ENCODE assay signal across 13 mouse cellular contexts in genomic region chr12:104990741-104991454, GRCm38 (mm10). TPM values are rescaled to one million over a fixed set of nuclear protein-coding genes. Genes with fewer than 3 reads are reported as not detected.
DNase-seq lines count a peak whose midpoint lies in the region; ATAC-seq lines count a peak whose summit lies in the region.
"Had no signal": no experiment of that assay in that cellular context is flagged by ENCODE, and none has a peak within 500 bp of the region (broad histone marks: within the 10 kb centered on the region; RNA-seq: fewer than 3 reads in every experiment).

No protein-coding gene starts in this region.

- 76% methylated on average over 13 of the region's 13 CpGs for WGBS in heart, embryonic 12.5 days
- 83% methylated on average over 13 of the region's 13 CpGs for WGBS in kidney, embryonic 14.5 days

- no peak overlapping the region for H3K4me3 ChIP-seq in heart, embryonic 12.5 days
- H3K4me3 ChIP-seq in kidney, embryonic 14.5 days (ENCODE audit: low read length): no peak overlapping the region
- H3K4me3 ChIP-seq: forebrain, embryonic 10.5 days; midbrain, embryonic 13.5 days had no signal

- H3K27ac ChIP-seq in heart, embryonic 12.5 days (ENCODE audit: poor library complexity, severe bottlenecking): no peak overlapping the region
- no peak overlapping the region for H3K27ac ChIP-seq in kidney, embryonic 14.5 days (ENCODE audit: low read depth, low read length)
- H3K27ac ChIP-seq: forebrain, embryonic 10.5 days; midbrain, embryonic 13.5 days had no signal

- no peaks in the 10 kb centered on the region for H3K36me3 ChIP-seq in heart, embryonic 12.5 days
- no peaks in the 10 kb centered on the region for H3K36me3 ChIP-seq in kidney, embryonic 14.5 days (ENCODE audit: control insufficient read depth, insufficient read depth, low read length)
- H3K36me3 ChIP-seq: forebrain, embryonic 10.5 days; midbrain, embryonic 13.5 days had no signal

- no peaks in the 10 kb centered on the region for H3K9me3 ChIP-seq in heart, embryonic 12.5 days (replicated peaks)
- H3K9me3 ChIP-seq in kidney, embryonic 14.5 days (ENCODE audit: control insufficient read depth, low read length): no peaks in the 10 kb centered on the region
- H3K9me3 ChIP-seq: forebrain, embryonic 10.5 days; midbrain, embryonic 13.5 days had no signal

- H3K4me2 ChIP-seq in heart, embryonic 12.5 days: no peak overlapping the region
- no peak overlapping the region for H3K4me2 ChIP-seq in kidney, embryonic 14.5 days (replicated peaks; ENCODE audit: low read depth, low read length)
- H3K4me2 ChIP-seq: midbrain, embryonic 13.5 days had no signal

- H3K27me3 ChIP-seq in heart, embryonic 12.5 days (replicated peaks): peaks cover 35% of the 10 kb centered on the region
- no peaks in the 10 kb centered on the region for H3K27me3 ChIP-seq in kidney, embryonic 14.5 days (ENCODE audit: control insufficient read depth, insufficient read depth, low read length)
- H3K27me3 ChIP-seq: midbrain, embryonic 13.5 days had no signal

- peak; percentile 50 to 77 for DNase-seq in heart, adult 9 months (ENCODE audit: low spot score in 2 of 2)
- peak; percentile 75 for DNase-seq in CD4-positive, CD25-positive, alpha-beta regulatory T cell, adult 2 months (ENCODE audit: low read depth, low spot score)
- no peak for DNase-seq in neural tube, embryonic 10.5 days (ENCODE audit: extremely low spot score, low spot score)
- no peak for DNase-seq in gastrocnemius, postnatal 10 days
- DNase-seq: adrenal gland, adult 8-10 months; cerebellum, postnatal 25 days; left cerebral cortex, postnatal 4 days had no signal

- H3K4me1 ChIP-seq in heart, embryonic 12.5 days (replicated peaks): 0 out of 2 replicates have a peak, but pooled peaks cover 4% of the 10 kb centered on the region
- H3K4me1 ChIP-seq in kidney, embryonic 14.5 days (ENCODE audit: control insufficient read depth, insufficient read depth, low read length): no peaks in the 10 kb centered on the region
- H3K4me1 ChIP-seq: midbrain, embryonic 13.5 days had no signal

- no peak for ATAC-seq in heart, embryonic 12.5 days (ENCODE audit: insufficient number of reproducible peaks, low FRiP score)
- ATAC-seq in hematopoietic stem cell, adult 5-6 weeks (replicated peaks in 1 of 2; ENCODE audit: insufficient read depth in 1 of 2, low FRiP score in 2 of 2, low TSS enrichment in 1 of 2, low read depth in 1 of 2, poor library complexity in 2 of 2, severe bottlenecking in 2 of 2): peak; percentile 91 to 95
- peak; percentile 90 for ATAC-seq in monocyte, adult 5-6 weeks (replicated peaks; ENCODE audit: insufficient number of reproducible peaks, low FRiP score, low TSS enrichment, poor library complexity, severe bottlenecking)
- no peak for ATAC-seq in kidney, embryonic 14.5 days (ENCODE audit: low FRiP score, low TSS enrichment)
- ATAC-seq: midbrain, embryonic 13.5 days had no signal

- no peak overlapping the region for H3K9ac ChIP-seq in heart, embryonic 12.5 days
- H3K9ac ChIP-seq in kidney, embryonic 14.5 days (ENCODE audit: low read depth, low read length): no peak overlapping the region
- H3K9ac ChIP-seq: midbrain, embryonic 13.5 days had no signal

RNA-seq across cellular contexts. Expression of gene Syne3, which starts 18.7 kb away (rescaled TPM):
- 0.19 and 0.32 TPM in 2 replicates for polyA plus RNA-seq in heart, embryonic 12.5 days (2016; fragmentation: Nextera tagmentation; extraction: Ambion mirVana)
- total RNA-seq in hematopoietic stem cell, adult 5-6 weeks (2017): 33.1 TPM in 2 replicates
- total RNA-seq in monocyte, adult 5-6 weeks (2017): 44.7 to 96.7 TPM (median 53.9 TPM) in 3 replicates
- polyA plus RNA-seq in kidney, embryonic 14.5 days (2014; fragmentation: Nextera tagmentation; extraction: Ambion mirVana): 0.24 and 0.51 TPM in 2 replicates
- 10 to 100 TPM in 1 of 2 experiments, 1 to 10 TPM in 1; 9.0 to 11.5 TPM for total RNA-seq in gastrocnemius, postnatal 10 days (2021)

RNA-seq across cellular contexts. Expression of gene Glrx5, which starts 41.6 kb away (rescaled TPM):
- polyA plus RNA-seq in heart, embryonic 12.5 days (2016; fragmentation: Nextera tagmentation; extraction: Ambion mirVana): 203 and 206 TPM in 2 replicates
- total RNA-seq in hematopoietic stem cell, adult 5-6 weeks (2017): 24.0 and 26.5 TPM in 2 replicates
- 6.8 to 10.9 TPM (median 10.2 TPM) in 3 replicates for total RNA-seq in monocyte, adult 5-6 weeks (2017)
- 161 and 195 TPM in 2 replicates for polyA plus RNA-seq in kidney, embryonic 14.5 days (2014; fragmentation: Nextera tagmentation; extraction: Ambion mirVana)
- total RNA-seq in gastrocnemius, postnatal 10 days (2021): 10 to 100 TPM; 60.5 to 69.7 TPM

Comparison
In these comparisons a context has a peak if more than half of its experiments do, and no peak if none do; other contexts are left out.
1. DNase-seq: peak in heart, adult 9 months (2 of 2) and CD4-positive, CD25-positive, alpha-beta regulatory T cell, adult 2 months (single experiment); none in neural tube, embryonic 10.5 days (single experiment) and gastrocnemius, postnatal 10 days (single experiment).
2. ATAC-seq: peak in hematopoietic stem cell, adult 5-6 weeks (2 of 2) and monocyte, adult 5-6 weeks (single experiment); none in heart, embryonic 12.5 days (single experiment) and kidney, embryonic 14.5 days (single experiment).